Mouse (Mus musculus) small intestine, adult 2 months (tissue): Measurements from ENCODE around the gene Zfhx2. TPM values are rescaled to one million over a fixed set of nuclear protein-coding genes. Genes with fewer than 3 reads are reported as not detected.

ENCODE experiments used
- H3K27ac ChIP-seq: fragments of 200-500 bp; 2 replicates; pipeline ENCODE4 v1.5.1; 2012; ENCODE audit warnings: low read depth, low read length, control low read depth, inconsistent platforms; ENCODE audit not compliant: insufficient read depth
- H3K27me3 ChIP-seq: fragments of 200-500 bp; 2 replicates; pipeline ENCODE4 v1.6.1; 2012; ENCODE audit warnings: mild to moderate bottlenecking, moderate library complexity, low read length, inconsistent platforms; ENCODE audit not compliant: control insufficient read depth, insufficient read depth
- H3K36me3 ChIP-seq: fragments of 200-500 bp; 2 replicates; pipeline ENCODE4 v1.6.1; 2012; ENCODE audit warnings: mild to moderate bottlenecking, low read length, control low read depth, inconsistent platforms; ENCODE audit not compliant: control insufficient read depth, insufficient read depth
- H3K4me1 ChIP-seq: fragments of 200-500 bp; 2 replicates; pipeline ENCODE4 v1.6.1; 2012; ENCODE audit warnings: low read length, inconsistent platforms, mixed read lengths; ENCODE audit not compliant: control insufficient read depth, insufficient read depth, insufficient read length
- H3K4me3 ChIP-seq: fragments of 200-500 bp; 2 replicates; pipeline ENCODE4 v1.5.1; 2012; ENCODE audit warnings: low read depth, mild to moderate bottlenecking, control low read depth, inconsistent platforms, low read length, moderate library complexity
- CTCF ChIP-seq: fragments of 200-500 bp; IDR thresholded peaks from 2 replicates; pipeline ENCODE4 v1.5.1; 2012; ENCODE audit warnings: low read depth, mild to moderate bottlenecking, control low read depth, inconsistent platforms, low read length, moderate library complexity, mixed read lengths; ENCODE audit not compliant: insufficient replicate concordance, insufficient read length; ENCODE audit errors: extremely low read depth
- POLR2A ChIP-seq: fragments of 200-500 bp; IDR thresholded peaks from 2 replicates; pipeline ENCODE4 v1.6.1; 2012; ENCODE audit warnings: low read depth, mild to moderate bottlenecking, control low read depth, inconsistent platforms, low read length, moderate library complexity
- WGBS: fragments of 180-500 bp; shearing (Covaris S2); methylation state at CpG from one replicate; pipeline ENCODE4 v1.1.7; 2018; 5-methylcytosine and 5-hydroxymethylcytosine counted together
- polyA plus RNA-seq: library from polyadenylated mRNA; depleted of rRNA; stranded (reverse); fragments of >200 nt; gene quantifications from 2 replicates; pipeline ENCODE4 v1.2.3, GENCODE M21; 2012; rRNA removed

Zfhx2 gene
- polyA plus RNA-seq, 1 experiment, result 4.2 TPM

- 89% methylated on average over 15 of the region's 15 CpGs for WGBS
- Histone ChIP-seq H3K27ac (no peak overlapping the region), H3K27me3 (no peaks in the 10 kb centered on the region), H3K36me3 (peaks cover 45% of the 10 kb centered on the region), H3K4me3 (no peak overlapping the region), H3K4me1 (no peaks in the 10 kb centered on the region)
- TF ChIP-seq CTCF (no peak), POLR2A (no peak)
Observed at GRCm38 (mm10) chr14:55023011-55023410, 69.1 kb downstream of the Zfhx2 start.

GRCm38 (mm10) chr14:55020394-55020793, 71.7 kb downstream of the Zfhx2 start:
- peaks cover 49% of the 10 kb centered on the region for H3K36me3 ChIP-seq
- 94% methylated on average over 9 of the region's 9 CpGs for WGBS

DNA sequence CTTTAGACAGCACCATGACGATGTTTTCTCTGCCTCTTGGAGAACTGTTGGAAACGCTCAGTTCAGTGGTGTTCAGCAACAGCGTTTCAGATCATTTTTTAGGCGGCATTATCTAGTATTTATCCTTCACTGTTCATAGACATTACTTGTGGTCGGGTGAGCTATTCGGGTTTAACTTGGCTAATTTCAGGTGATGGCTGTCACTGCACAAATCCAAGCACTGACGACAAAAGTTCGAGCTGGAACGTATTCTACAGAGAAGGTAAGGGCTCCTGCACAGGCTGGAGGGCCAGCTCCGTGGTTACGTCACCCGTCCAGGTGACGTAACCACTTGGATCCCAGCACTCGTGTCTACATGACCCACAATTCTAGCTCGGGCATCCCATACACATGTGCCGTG, 75.2 kb downstream of the Zfhx2 start:
- Histone ChIP-seq H3K27me3 (no peaks in the 10 kb centered on the region), H3K27ac (no peak overlapping the region), H3K36me3 (peaks cover 21% of the 10 kb centered on the region), H3K4me3 (no peak overlapping the region), H3K4me1 (no peaks in the 10 kb centered on the region)
- 92% methylated on average over 16 of the region's 16 CpGs for WGBS
- TF ChIP-seq POLR2A (no peak), CTCF (no peak)

More at GRCm38 (mm10) chr14:55020394-55020793, 71.7 kb downstream of the Zfhx2 start:
- Histone ChIP-seq H3K4me1 (no peaks in the 10 kb centered on the region), H3K27me3 (no peaks in the 10 kb centered on the region), H3K4me3 (no peak overlapping the region), H3K27ac (no peak overlapping the region)
- TF ChIP-seq CTCF (no peak), POLR2A (no peak)

- no peaks in the 10 kb centered on the region for H3K4me1 ChIP-seq
- peak overlapping the region; percentile 79 for H3K4me3 ChIP-seq
- H3K27me3 ChIP-seq, result no peaks in the 10 kb centered on the region
- WGBS, result under 1% methylated on average over 17 of the region's 17 CpGs
- H3K36me3 ChIP-seq, result peaks cover 11% of the 10 kb centered on the region
- peak overlapping the region; percentile 53 for H3K27ac ChIP-seq
- TF ChIP-seq CTCF, result no peak
- TF ChIP-seq POLR2A, result no peak
Observed at GRCm38 (mm10) chr14:55015767-55016111, 76.4 kb downstream of the Zfhx2 start.

DNA sequence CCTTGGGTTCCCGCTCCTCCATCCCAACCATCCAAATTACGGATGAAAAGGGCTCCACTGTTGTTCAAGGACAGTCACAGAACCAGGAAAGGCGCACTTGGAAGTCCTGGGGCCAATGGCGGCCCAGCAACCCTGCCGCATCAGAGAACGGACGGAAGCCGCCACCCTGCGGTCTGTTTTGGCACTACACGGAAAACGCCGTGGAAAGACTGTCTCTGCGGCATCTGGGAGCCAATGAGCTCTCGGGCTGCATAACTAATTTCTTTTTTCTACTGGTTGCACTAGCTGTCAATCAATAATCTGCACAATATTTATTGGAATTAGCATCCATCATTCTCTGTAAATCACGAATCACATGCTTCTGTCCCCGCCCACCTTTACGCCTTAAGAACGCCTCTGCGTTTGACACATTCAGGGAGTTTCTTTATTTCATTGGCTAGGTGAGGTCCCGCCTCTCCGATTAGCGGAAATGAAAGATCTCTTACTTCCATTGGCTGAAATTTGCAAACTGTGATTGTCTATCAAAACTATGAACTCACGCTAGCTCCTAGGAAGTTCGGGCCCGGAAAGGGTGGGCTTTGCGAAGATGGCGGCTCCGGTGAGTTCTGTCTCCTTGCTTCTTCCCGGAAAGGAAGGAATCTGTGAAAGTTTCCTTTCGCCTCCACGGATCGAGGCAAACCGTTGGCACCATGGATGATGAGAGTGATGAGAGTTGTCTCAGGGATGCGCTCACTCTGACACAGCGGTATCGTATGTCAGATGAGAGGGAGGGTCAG, 76.9 kb downstream of the Zfhx2 start, which contains the start of gene Ngdn:
TSS of gene Ngdn (plus strand) at position 464 of the 776 bp plus-strand sequence.
- peaks cover 8% of the 10 kb centered on the region; the same call in 1 of the 2 replicates for H3K36me3 ChIP-seq
- H3K27me3 ChIP-seq, result no peaks in the 10 kb centered on the region
- peak within 1 kb of the TSS; percentile 90 for H3K27ac ChIP-seq
- peak; percentile 81 for TF ChIP-seq CTCF
- peak; percentile 86 for TF ChIP-seq POLR2A
- H3K4me3 ChIP-seq, result peak within 1 kb of the TSS; percentile 79
- under 1% methylated on average over 36 of the region's 36 CpGs for WGBS
- H3K4me1 ChIP-seq, result no peaks in the 10 kb centered on the region

DNA sequence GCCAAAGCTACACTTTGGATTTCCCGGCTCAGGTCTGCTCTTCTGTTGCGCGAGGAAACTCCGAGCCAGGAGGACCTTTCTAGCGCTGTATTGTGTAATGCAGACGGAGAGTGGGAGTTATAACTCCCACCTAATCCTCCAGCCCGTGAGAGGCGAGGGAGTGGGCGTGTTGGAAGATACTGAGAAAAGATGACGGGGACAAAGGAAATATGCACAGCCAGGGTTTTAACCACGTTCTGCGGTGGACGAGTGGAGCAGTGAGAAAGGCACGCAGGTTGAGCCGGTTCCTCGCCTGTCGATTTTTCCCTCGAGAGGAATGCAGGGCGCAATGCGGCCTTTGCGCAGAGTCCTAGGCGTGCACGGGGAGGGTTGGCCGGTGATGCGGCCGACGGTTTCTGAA, 77.5 kb downstream of the Zfhx2 start:
- Histone ChIP-seq H3K27me3 (no peaks in the 10 kb centered on the region), H3K36me3 (peaks cover 8% of the 10 kb centered on the region; the same call in 1 of the 2 replicates), H3K4me3 (peak overlapping the region; percentile 76), H3K4me1 (no peaks in the 10 kb centered on the region), H3K27ac (peak overlapping the region; percentile 90)
- TF ChIP-seq CTCF, result no peak
- no peak for TF ChIP-seq POLR2A
- WGBS, result under 1% methylated on average over 27 of the region's 27 CpGs

GRCm38 (mm10) chr14:55011116-55011515, 81.0 kb downstream of the Zfhx2 start:
- TF ChIP-seq CTCF (peak; percentile 17; the same call in 1 of the 2 replicates), POLR2A (no peak)
- Histone ChIP-seq H3K4me3 (no peak overlapping the region), H3K27ac (no peak overlapping the region), H3K36me3 (no peaks in the 10 kb centered on the region), H3K4me1 (no peaks in the 10 kb centered on the region), H3K27me3 (no peaks in the 10 kb centered on the region)
- 79% methylated on average over 4 of the region's 4 CpGs for WGBS

Other genes starting within 250 kb of the Zfhx2 start
- 1.1 and 2.0 TPM in 2 replicates for gene Homez, start 221.4 kb downstream of the Zfhx2 start, polyA plus RNA-seq
- gene Ppp1r3e, start 214.8 kb downstream of the Zfhx2 start, polyA plus RNA-seq, result 8.9 and 17.4 TPM in 2 replicates
- gene Bcl2l2, start 208.9 kb downstream of the Zfhx2 start, polyA plus RNA-seq, result 22.5 and 29.8 TPM in 2 replicates
- 5.8 and 12.4 TPM in 2 replicates for gene Gm20521, start 208.9 kb downstream of the Zfhx2 start, polyA plus RNA-seq
- gene Pabpn1, start 199.8 kb downstream of the Zfhx2 start, polyA plus RNA-seq, result 19.7 and 36.0 TPM in 2 replicates
- gene Slc22a17, start 179.2 kb downstream of the Zfhx2 start, polyA plus RNA-seq, result 15.2 and 18.0 TPM in 2 replicates
- gene Efs, start 166.2 kb downstream of the Zfhx2 start, polyA plus RNA-seq, result 5.4 and 5.7 TPM in 2 replicates
- 0.53 and 1.1 TPM in 2 replicates for gene Il25, start 159.6 kb downstream of the Zfhx2 start, polyA plus RNA-seq
- 0.46 and 0.93 TPM in 2 replicates for gene Cmtm5, start 156.1 kb downstream of the Zfhx2 start, polyA plus RNA-seq
- 0.10 TPM in 1 of 2 replicates, not detected in the other for gene Myh6, start 125.4 kb downstream of the Zfhx2 start, polyA plus RNA-seq
- not detected in 2 replicates for gene Gm17428, start 115.4 kb downstream of the Zfhx2 start, polyA plus RNA-seq
- 0.10 and 0.18 TPM in 2 replicates for gene Myh7, start 97.7 kb downstream of the Zfhx2 start, polyA plus RNA-seq
- 3.9 and 8.4 TPM in 2 replicates for gene Ngdn, start 76.9 kb downstream of the Zfhx2 start, polyA plus RNA-seq
- gene Thtpa, start 2.5 kb upstream of the Zfhx2 start, polyA plus RNA-seq, result 2.9 and 4.9 TPM in 2 replicates
- 48.4 and 80.7 TPM in 2 replicates for gene Ap1g2, start 14.3 kb upstream of the Zfhx2 start, polyA plus RNA-seq
- 0.65 and 0.72 TPM in 2 replicates for gene Jph4, start 24.6 kb upstream of the Zfhx2 start, polyA plus RNA-seq
- not detected in 2 replicates for gene Dhrs2, start 129.7 kb upstream of the Zfhx2 start, polyA plus RNA-seq